Mouse (Mus musculus) layer of hippocampus, postnatal 25 days (tissue): Measurements from ENCODE around the gene Creb3. TPM values are rescaled to one million over a fixed set of nuclear protein-coding genes. Genes with fewer than 3 reads are reported as not detected.
"Not testable (repeated sequence)": the region's sequence is repeated elsewhere in the genome, so short reads cannot be mapped to it uniquely, and the experiment has no call there.

Source experiments
- DNase-seq, 2 experiments: peaks; one replicate each; pipeline ENCODE4 v3.0.0; 2022; ENCODE audit warnings: mixed read lengths in 2 of 2, low spot score in 1 of 2; ENCODE audit errors: extremely low spot score in 1 of 2
- total RNA-seq, 2 experiments: library from RNA; stranded (reverse); gene quantifications; 2 replicates each; pipeline ENCODE4 v1.2.3; 2021

Gene Creb3
- 10 to 100 TPM; 58.8 to 71.2 TPM for total RNA-seq

GRCm38 (mm10) chr4:43561997-43562768 is at the start of gene Creb3, which contains the start of gene Tln1:
Creb3 (plus strand) TSS chr4:43562332.
Tln1 (minus strand) TSS chr4:43562691.
- DNase-seq: peak; percentile 80 to 92

DNA sequence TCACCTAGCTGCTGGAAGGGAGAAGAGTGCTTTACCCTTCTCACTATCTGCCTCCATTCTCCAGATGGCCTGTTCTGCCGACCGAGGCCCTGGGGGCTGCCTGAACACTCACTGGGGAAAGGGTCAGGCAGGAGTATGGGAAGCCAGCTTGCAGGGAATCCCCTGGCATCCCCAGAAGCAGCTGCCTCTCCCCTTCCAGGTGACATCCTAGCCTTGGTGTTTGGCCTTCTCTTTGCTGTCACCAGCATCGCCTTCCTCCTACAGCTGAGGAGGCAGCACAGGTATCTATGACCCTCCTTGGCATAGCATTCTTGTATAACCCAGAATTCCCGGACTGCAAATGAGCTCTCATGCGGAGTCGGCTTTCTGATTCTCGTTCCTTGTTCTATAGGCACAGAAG is 49.5 kb upstream of the Creb3 start:
- DNase-seq: no peak

DNA sequence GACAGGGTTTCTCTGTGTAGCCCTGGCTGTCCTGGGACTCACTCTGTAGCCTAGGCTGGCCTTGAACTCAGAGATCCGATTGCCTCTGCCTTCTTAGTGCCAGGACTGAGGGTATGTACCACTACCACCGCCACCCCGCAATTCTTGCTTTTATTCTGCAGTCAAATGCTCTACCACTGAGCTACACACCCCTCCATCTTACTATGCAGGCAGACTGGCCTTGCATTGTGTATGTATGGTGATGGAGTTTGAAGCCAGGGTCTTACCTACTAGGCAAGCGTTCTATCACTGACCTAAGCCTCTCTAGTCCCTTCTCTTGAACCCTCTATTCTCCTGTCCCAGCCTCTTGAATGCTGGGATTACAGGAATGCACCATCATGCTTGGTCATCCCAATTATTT is 48.8 kb upstream of the Creb3 start:
- DNase-seq: no peak

GRCm38 (mm10) chr4:43513791-43514190 is 48.3 kb upstream of the Creb3 start:
- DNase-seq: no peak

DNA sequence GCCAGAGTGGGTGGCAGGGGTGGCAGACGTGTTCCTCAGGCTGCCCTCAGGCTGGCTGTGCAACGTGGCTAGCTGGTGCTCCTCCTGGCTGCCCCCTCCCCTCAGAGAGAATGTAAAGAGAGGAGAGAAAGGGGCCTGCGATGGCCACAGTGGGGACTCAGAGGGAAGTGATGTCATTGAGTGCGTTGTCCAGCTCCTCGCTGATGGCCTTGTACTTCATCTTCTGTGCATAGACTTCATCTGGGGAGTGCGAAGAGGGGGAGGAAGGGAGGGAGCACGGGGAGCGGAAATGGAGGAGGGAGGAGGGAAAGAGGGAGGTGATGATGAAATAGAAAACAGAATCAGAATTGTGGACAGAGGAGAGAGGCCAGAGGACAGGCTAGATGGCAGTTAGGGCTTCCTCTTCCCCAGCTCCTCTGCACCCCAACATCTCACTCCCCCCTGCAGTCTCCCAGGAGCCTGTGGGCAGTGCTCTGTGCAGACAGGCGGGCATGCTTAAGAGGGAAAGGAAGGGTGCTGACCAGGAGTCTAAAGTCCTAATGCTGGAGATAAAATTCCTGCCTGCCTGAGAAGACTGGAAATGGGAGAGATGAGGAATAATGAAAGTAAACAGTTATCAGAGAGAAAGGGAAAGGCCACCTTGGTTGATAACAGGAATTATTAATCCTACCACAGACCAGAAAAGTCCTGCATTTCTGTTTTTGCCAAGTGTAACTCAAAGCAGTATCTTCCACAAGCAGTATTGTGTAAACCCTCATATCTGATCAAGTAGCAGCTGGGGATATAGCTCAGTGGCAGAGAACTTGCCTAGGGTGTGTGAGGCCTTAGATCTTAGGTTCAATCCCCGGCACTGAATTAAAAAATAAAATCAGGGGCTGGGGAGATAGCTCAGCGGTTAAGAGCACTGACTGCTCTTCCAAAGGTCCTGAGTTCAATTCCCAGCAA is 46.1 kb upstream of the Creb3 start:
- no peak for DNase-seq

DNA sequence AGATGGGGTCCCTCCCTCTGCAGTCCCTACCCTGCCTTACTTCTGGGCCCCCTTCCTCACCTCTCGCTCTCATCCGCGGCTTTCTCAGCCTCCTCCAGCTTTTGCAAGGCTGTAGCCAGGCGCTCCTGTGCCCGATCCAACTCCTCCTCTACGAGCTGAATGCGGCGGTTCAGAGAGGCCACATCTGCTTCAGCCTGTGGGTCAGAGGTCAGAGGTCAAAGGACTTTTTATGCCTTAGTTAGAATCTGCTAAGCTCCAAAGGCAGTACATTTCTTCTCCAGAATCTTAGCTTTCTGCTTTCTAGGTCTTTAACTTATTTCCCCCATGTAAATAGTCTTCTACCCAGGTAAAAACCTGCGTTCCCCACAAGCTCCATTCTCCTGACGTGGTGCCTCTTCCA is 42.6 kb upstream of the Creb3 start:
- no peak for DNase-seq

- peak; percentile 80 to 97 for DNase-seq
Measured at GRCm38 (mm10) chr4:43519956-43520355, 42.2 kb upstream of the Creb3 start.

DNA sequence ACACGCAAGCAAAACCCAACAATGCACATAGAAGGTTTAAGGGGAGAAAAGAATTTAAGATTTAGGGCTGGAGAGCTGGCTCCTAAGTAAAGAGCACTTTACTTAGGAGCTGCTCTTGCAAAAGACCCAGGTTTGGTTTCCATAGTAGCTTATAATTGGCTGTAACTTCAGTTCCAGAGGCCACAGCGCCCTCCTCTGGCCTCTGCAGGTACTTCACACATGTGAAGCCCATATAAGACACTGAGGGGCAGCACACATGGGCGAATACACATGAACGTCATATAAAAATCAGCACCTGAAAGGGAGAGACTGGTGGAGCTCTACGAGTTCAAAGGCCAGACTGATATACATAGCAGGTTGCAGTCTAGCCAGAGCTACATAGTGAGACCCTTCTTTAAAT is 34.3 kb upstream of the Creb3 start:
- DNase-seq: no peak

GRCm38 (mm10) chr4:43528487-43528886 is 33.6 kb upstream of the Creb3 start:
- no peak for DNase-seq

DNA sequence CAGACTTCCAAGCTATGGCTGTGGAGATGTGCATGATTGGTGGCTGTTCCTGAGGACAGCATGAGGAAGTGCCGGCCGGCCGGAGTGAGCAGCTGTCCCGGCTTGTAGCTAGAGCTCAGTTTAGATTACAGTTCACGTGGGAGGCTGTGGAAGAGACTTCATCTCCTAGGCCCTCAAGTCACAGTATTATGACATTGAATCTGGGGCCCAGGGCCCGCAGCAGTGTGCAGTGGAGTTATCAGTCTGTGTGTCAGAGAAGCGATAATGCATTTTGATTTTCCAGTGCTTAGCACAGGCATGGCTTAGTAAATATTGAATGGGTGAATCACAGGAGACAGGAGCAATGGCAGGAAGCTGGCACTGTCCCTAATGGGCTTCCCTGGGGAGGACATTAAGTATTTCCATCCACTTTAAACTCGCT is 32.0 kb upstream of the Creb3 start:
- DNase-seq: no peak

- peak; percentile 37 to 82 for DNase-seq
Measured at GRCm38 (mm10) chr4:43530581-43530980, 31.6 kb upstream of the Creb3 start.

DNA sequence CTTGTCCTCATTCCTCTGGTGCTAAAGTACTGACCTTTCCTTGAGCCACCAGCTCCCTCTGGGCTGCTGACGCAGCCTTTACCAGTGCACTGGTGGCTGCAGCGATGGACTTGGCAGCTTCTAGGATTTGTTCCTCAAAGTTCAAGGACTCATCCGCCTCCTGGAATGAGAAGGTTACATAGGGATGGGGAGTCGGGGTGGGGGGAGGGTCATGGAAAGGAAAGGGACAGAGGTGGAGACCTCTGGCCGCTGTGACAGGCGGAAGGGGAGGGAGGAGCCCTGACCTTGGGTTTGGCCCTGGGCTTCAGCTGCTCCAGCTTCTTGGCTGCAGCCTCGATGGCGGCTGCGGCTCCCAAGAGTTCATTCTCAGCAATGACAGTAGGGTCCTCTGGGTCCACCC is 28.9 kb upstream of the Creb3 start:
- DNase-seq: no peak

- no peak for DNase-seq
Measured at GRCm38 (mm10) chr4:43535628-43536027, 26.5 kb upstream of the Creb3 start.

DNA sequence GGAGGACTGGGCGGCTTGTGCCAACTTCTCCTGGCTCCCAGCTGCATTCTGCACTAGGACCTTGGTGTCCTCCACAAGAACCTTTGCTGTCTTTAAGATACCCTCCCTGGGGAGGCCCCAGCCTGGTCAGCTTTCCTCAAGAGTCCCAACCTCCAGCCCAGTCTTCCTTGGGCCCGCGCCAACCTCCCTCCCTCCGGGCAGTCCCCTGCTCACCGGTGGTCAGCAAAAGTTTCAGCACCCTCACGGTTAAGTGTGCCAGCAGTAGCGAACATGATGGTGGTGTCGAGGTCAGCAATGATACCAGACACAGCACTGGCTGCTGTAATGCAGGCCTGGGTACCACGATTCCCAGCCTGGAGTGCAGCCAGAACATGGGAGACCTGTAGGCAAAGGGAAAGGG is 26.1 kb upstream of the Creb3 start:
- DNase-seq: no peak

- DNase-seq: no peak
Measured at GRCm38 (mm10) chr4:43542044-43542443, 20.1 kb upstream of the Creb3 start.

- no peak for DNase-seq
Measured at GRCm38 (mm10) chr4:43546375-43547047, 15.6 kb upstream of the Creb3 start.

- DNase-seq: no peak
Measured at GRCm38 (mm10) chr4:43547160-43547559, 15.0 kb upstream of the Creb3 start.

DNA sequence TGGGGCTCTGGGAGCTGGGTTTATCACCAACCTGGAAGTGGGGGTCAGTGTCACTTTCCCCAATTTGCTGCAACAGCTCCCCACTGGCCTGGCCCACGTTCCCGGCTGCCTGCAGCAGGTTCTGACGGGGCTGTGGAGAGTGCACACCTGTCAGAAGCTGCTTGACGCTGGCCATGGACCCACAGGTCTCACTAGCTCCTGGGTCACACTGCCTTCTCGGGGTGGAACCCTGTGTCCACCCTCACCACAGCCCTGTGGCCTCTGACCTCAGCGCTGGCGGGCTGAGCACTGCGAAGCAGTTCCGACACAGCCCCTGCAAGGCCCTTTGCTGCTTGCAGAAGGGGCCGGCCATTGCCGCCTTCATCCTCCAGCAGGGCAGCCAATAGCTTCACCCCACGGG is 13.1 kb upstream of the Creb3 start:
- DNase-seq: no peak

GRCm38 (mm10) chr4:43551854-43552253 is 10.3 kb upstream of the Creb3 start:
- not testable (repeated sequence) for DNase-seq

DNA sequence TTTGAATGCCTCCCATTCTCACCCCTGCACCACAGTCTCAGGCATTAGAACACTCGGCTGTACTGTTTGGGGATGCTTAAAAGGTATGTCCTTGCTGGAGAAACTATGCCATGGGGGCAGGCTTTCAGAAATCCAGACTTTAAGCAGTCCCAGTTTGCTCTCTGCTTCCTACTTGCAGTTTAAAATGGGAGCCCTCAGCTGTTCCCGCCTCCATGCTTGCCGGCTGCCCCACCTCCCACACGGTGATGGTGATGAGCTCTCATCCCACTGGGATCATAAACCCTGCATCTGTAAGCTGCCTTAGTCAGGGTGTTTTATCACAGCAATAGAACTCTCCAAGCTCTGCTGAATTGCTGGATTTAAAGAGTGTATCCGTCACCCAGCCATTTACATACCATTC is 9.7 kb upstream of the Creb3 start:
- no peak for DNase-seq

DNA sequence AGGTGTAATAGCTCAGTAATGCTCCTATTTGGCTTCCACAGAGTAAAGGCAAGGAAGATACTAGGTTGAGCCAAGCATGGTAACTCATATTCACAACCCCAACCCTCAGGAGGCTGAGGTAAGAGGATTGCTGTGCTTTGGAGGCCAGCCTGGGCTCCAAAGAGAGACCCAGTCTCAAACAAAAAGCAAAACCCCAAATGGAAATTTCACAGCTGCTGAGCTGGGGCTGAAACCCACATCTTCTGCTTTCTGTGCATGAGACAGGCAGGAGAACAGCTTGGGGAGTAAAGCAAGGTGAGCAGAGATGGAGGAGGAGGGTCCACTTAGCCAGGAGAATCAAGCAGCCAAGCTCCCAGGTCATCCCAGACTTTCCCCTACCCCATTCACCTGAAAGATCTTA is 8.2 kb upstream of the Creb3 start:
- DNase-seq: no peak
